Mouse (Mus musculus): ENCODE results near the gene Fry.

Fry gene

DNA sequence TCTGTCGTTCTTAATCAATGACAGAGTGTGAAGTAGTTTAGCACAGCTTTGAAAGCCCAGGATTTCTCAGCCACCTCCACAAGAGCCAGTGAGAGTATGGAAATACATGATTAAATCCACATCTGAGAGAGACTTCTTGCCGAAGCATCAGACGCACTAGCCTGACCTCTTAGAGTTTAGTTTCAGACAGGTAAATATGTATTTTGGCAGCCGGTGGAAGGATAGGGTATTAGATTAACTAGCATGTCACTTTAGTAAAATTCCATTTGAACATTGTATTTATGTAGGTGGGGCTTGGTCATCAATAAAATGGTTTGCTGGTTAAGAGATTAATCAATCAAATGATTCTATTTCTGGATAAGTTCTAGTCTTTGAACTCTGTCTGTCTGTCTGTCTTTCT, 152.0 kb downstream of the Fry start:
- DNase-seq (ENCODE audit: low read depth, low spot score) = no peak

- DNase-seq (ENCODE audit: low read depth, low spot score) = no peak
Observed at GRCm38 (mm10) chr5:150272173-150272572, 153.7 kb downstream of the Fry start.

GRCm38 (mm10) chr5:150275314-150275713, 156.9 kb downstream of the Fry start:
- no peak for DNase-seq (ENCODE audit: low read depth, low spot score)

GRCm38 (mm10) chr5:150276611-150277010, 158.2 kb downstream of the Fry start:
- no peak for DNase-seq (ENCODE audit: low read depth, low spot score)

DNA sequence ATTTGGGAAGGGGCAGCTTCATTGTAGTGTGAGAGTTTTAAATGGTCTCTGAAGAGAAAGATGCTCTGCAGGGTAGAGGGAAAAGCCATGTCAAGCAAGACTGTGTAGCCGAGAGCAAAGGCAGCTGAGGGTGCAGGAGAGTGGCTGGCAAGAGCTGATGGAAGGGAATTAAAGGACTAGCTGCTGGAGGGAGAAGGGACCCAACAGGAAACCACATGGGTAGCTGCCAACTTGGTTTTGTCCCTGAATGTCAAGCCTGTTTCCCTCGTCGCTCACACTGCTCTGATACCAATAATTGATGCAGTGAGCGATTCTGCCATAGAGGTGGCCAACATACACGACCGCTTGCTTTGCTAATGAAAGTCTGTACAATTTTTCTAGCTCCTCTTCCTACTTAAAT, 160.9 kb downstream of the Fry start:
- DNase-seq (ENCODE audit: low read depth, low spot score) = no peak

- no peak for DNase-seq (ENCODE audit: low read depth, low spot score)
Observed at GRCm38 (mm10) chr5:150281084-150281483, 162.6 kb downstream of the Fry start.

GRCm38 (mm10) chr5:150282091-150282490, 163.6 kb downstream of the Fry start:
- no peak for DNase-seq (ENCODE audit: low read depth, low spot score)

GRCm38 (mm10) chr5:150287949-150288348, 169.5 kb downstream of the Fry start:
- DNase-seq (ENCODE audit: low read depth, low spot score) = no peak

- DNase-seq (ENCODE audit: low read depth, low spot score) = no peak
Observed at GRCm38 (mm10) chr5:150289611-150290010, 171.2 kb downstream of the Fry start.

- no peak for DNase-seq (ENCODE audit: low read depth, low spot score)
Observed at GRCm38 (mm10) chr5:150290494-150291199, 172.2 kb downstream of the Fry start.

GRCm38 (mm10) chr5:150291216-150291615, 172.8 kb downstream of the Fry start:
- no peak for DNase-seq (ENCODE audit: low read depth, low spot score)

GRCm38 (mm10) chr5:150292186-150292585, 173.7 kb downstream of the Fry start:
- DNase-seq (ENCODE audit: low read depth, low spot score) = no peak

DNA sequence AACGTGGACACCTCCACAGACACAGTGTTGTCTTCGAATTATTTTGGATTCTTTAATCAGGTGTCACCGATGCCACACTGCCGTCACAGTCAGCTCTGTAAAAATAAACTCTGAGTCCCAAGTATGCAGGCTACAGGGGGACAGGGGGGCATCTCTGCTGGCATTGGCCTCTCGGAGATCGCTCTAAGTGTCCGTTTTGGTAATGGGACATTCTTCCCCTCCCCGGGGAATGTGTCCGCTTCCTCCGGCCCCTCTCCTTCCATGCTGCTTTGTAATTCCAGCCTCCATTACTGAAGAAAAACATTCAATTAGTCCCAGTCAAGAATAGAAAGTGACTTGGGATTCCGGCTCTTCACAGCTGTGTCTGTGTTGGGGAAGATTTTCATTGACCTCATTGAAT, 175.9 kb downstream of the Fry start:
- DNase-seq (ENCODE audit: low read depth, low spot score) = no peak

- DNase-seq (ENCODE audit: low read depth, low spot score) = no peak
Observed at GRCm38 (mm10) chr5:150295096-150295495, 176.7 kb downstream of the Fry start.

DNA sequence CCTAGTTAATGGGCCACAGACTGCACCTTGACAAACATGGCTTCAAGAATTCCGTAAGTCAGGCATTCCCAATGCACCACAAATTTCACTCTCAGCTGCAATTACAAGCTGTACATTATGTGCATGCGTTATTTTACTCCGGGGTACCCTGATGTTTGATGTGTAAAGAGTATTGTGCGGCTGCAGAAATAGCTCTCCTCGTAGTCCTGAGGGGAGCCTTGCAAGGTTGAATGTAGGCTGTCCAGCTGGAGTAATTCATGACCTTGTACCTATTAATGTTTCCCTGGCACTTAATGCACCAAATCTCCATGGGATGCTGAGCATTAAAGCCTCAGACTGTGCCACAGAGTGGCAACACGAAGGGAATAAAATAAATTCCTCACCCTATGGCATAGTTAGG, 180.5 kb downstream of the Fry start:
- no peak for DNase-seq (ENCODE audit: low read depth, low spot score)

DNA sequence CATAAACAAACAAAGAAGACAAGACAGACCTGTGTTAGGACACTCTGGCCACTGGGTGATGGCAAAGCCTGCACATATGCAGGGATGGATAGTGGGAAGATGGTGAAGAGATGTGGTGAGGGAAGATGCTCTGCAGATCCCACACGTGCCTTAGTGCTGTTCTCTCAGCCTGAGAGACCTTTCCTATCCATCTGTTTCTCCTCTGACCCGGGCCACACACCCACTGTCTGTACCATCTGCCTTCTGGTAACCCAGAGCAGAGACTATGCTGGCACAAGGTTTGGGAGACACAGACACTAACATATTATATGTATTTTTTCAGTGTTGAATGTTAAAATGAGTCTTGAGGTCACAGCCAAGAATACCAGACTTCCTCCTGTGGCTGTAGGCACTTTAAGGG, 183.7 kb downstream of the Fry start:
- DNase-seq (ENCODE audit: low read depth, low spot score) = no peak

- no peak for DNase-seq (ENCODE audit: low read depth, low spot score)
Observed at GRCm38 (mm10) chr5:150302996-150303395, 184.6 kb downstream of the Fry start.

DNA sequence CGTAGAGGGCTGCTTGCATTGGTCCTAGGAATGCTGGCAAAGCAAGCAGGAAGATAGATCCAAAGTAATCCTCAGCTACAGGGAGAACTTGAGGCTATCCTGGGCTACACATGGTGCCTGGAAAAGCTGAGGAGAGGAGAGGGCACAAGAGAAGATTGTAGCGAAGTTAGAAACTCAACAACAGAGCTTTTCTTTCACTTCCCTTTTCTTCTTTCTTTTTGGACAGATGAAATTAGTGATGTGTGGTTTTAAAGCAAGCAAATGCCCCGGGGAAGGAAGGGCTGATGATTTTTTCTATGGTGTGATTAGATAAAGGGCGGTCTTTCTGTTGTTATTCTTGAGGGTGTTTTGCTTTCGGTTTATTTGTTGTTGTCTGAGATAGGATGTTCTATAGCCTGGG, 188.1 kb downstream of the Fry start:
- DNase-seq (ENCODE audit: low read depth, low spot score) = no peak

- no peak for DNase-seq (ENCODE audit: low read depth, low spot score)
Observed at GRCm38 (mm10) chr5:150313229-150313628, 194.8 kb downstream of the Fry start.

DNA sequence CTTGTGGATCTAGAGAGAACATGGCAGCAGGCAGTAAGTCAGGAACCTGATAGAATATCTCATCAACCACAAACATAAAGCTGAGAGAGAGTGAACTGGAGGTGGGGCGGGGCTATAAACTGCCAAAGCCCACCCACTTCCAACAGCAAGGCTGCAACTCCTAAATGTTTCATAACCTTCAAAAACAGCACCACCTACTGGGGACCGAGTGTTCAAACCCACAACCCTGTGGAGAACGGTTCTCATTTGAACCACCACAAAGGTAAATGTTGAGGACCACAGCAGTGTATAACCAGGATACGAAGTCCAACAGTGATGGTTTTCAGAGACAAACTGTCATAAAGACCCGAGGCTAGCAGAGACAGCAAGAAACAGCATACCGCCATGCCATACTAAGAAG, 196.1 kb downstream of the Fry start:
- no peak for DNase-seq (ENCODE audit: low read depth, low spot score)

GRCm38 (mm10) chr5:150325411-150325810, 207.0 kb downstream of the Fry start:
- DNase-seq (ENCODE audit: low read depth, low spot score) = no peak

- no peak for DNase-seq (ENCODE audit: low read depth, low spot score)
Observed at GRCm38 (mm10) chr5:150328686-150329085, 210.2 kb downstream of the Fry start.

- DNase-seq (ENCODE audit: low read depth, low spot score) = no peak
Observed at GRCm38 (mm10) chr5:150331821-150332220, 213.4 kb downstream of the Fry start.

- no peak for DNase-seq (ENCODE audit: low read depth, low spot score)
Observed at GRCm38 (mm10) chr5:150332810-150333209, 214.4 kb downstream of the Fry start.

Measured in c-Kit-negative CD71-positive TER-119-positive erythroid progenitor cells, embryonic 14.5 days (primary cell).